Mouse (Mus musculus) limb, embryonic 15.5 days (tissue): ENCODE results near the gene Cic. TPM values are rescaled to one million over a fixed set of nuclear protein-coding genes. Genes with fewer than 3 reads are reported as not detected.

Experiments used
- ATAC-seq: fragments of 200-750 bp; cut with Nextera tagmentation; 2 replicates; pipeline ENCODE4 v1.8.0; 2017; ENCODE audit warnings: low read depth, moderate TSS enrichment; ENCODE audit not compliant: insufficient number of reproducible peaks, low FRiP score, low TSS enrichment
- H3K27ac ChIP-seq: fragments of 300-500 bp; sonication (generic); 2 replicates; pipeline ENCODE4 v1.5.1; 2015; ENCODE audit warnings: moderate library complexity, mild to moderate bottlenecking, inconsistent platforms
- H3K27me3 ChIP-seq: fragments of 300-500 bp; sonication (generic); 2 replicates; pipeline ENCODE4 v1.6.1; 2015; ENCODE audit warnings: inconsistent platforms
- H3K36me3 ChIP-seq: fragments of 300-500 bp; sonication (generic); 2 replicates; pipeline ENCODE4 v1.6.1; 2015; ENCODE audit warnings: inconsistent platforms
- H3K4me1 ChIP-seq: fragments of 300-500 bp; sonication (generic); 2 replicates; pipeline ENCODE4 v1.6.1; 2015; ENCODE audit warnings: inconsistent platforms
- H3K4me2 ChIP-seq: fragments of 300-500 bp; sonication (generic); 2 replicates; pipeline ENCODE4 v1.6.1; 2015; ENCODE audit warnings: mild to moderate bottlenecking, inconsistent platforms
- H3K4me3 ChIP-seq: fragments of 300-500 bp; sonication (generic); 2 replicates; pipeline ENCODE4 v1.5.1; 2015; ENCODE audit warnings: mild to moderate bottlenecking, inconsistent platforms
- H3K9ac ChIP-seq: fragments of 300-500 bp; sonication (generic); 2 replicates; pipeline ENCODE4 v1.6.1; 2015; ENCODE audit warnings: inconsistent platforms
- H3K9me3 ChIP-seq: fragments of 300-500 bp; sonication (generic); 2 replicates; pipeline ENCODE4 v1.6.1; 2016; ENCODE audit warnings: inconsistent platforms
- WGBS: fragments of 180-500 bp; shearing (Covaris S2); methylation state at CpG from one replicate; pipeline ENCODE4 v1.1.7; 2015; 5-methylcytosine and 5-hydroxymethylcytosine counted together
- polyA plus RNA-seq: library from polyadenylated mRNA; unstranded; fragments of >200 nt; fragmentation: Nextera tagmentation; extraction: Ambion mirVana; gene quantifications from 2 replicates; pipeline ENCODE4 v1.2.1, GENCODE M21; 2015

The Cic gene
- polyA plus RNA-seq, 1 experiment from 2014 or later: 40.3 TPM

DNA sequence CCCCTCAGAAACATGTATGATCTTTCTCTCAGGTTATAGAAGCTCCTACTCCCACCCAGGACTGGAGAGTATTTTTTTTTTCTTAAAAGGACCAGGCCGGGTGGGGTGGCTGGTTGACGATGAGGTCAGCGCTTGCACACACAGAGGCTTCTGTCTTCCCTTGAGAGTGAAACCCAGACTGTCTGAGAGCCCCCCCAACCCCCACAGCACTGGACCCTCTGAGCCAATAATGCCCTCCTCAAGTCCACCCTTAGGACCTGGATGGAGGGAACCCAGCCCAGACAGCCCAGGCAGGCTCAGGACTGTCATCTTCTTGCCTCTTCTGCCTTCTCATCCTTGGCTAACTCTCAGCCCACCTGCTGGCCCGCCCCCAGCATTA, 20.8 kb upstream of the Cic start:
- Histone ChIP-seq H3K27me3 (no peaks in the 10 kb centered on the region), H3K27ac (peak overlapping the region; percentile 99), H3K4me3 (peak overlapping the region; percentile 95), H3K9me3 (no peaks in the 10 kb centered on the region), H3K36me3 (peaks cover 38% of the 10 kb centered on the region), H3K4me1 (peaks cover 62% of the 10 kb centered on the region), H3K4me2 (peak overlapping the region; percentile 88), H3K9ac (peak overlapping the region; percentile 88; the same call in 1 of the 2 replicates)
- 37% methylated on average over 4 of the region's 4 CpGs for WGBS
- no peak for ATAC-seq

DNA sequence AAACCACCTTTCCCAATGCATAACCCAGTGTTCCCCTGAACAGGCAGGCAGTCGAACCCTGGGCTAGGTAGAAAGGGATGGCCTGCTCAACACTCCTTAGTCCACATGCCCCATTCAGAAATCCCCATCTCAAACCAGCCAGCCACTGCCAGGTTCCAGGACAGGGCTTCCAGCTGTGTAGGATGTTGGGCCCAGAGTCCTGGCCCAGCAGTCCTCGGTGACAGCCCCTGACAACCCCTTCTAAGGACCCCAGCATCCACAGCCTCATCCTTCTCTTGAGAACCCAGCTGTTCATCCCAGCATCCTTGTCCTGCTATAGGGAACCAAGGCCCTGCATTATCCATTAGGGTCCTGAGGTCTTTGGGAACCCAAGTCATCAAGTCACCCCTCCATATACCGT, 20.0 kb upstream of the Cic start:
- Histone ChIP-seq H3K4me3 (peak overlapping the region; percentile 95), H3K9ac (peak overlapping the region; percentile 88), H3K27ac (peak overlapping the region; percentile 99), H3K36me3 (peaks cover 35% of the 10 kb centered on the region), H3K4me2 (peak overlapping the region; percentile 88), H3K27me3 (no peaks in the 10 kb centered on the region), H3K4me1 (peaks cover 65% of the 10 kb centered on the region), H3K9me3 (no peaks in the 10 kb centered on the region)
- WGBS: 10% methylated on average over 3 of the region's 3 CpGs
- ATAC-seq: no peak

DNA sequence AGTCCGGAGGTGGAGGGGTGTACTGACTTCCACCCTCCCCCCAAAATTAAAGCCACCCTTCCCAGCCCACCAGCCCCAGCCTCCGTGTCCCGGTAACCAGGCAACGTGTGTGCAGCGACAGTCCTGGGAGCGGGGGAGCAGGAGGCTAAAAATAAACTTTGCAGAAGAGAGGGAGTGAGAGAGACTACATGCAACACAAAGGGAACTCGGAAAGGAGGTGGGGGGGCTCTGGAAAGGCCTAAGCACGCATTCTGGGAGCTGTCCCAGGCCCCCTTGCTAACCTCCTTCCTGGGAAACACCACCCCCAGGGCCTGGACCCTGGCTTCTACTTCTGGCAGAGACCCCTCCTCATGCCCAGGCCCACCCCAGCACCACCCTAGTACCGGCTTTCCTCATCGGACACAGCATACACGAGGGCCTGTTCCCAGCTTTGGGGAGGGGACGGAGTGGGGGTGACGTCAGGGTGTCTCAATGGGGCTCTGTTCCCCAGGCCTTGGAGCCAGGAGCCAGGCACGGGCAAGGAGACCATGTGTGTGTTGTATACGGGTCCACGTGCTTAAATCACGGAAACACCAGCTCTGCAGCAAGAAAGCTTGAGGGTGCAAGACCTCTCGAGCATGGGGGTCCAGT, 19.4 kb upstream of the Cic start:
- H3K9ac ChIP-seq: peak overlapping the region; percentile 88
- peak overlapping the region; percentile 88 for H3K4me2 ChIP-seq
- peaks cover 64% of the 10 kb centered on the region for H3K4me1 ChIP-seq
- peak overlapping the region; percentile 99 for H3K27ac ChIP-seq
- H3K9me3 ChIP-seq: no peaks in the 10 kb centered on the region
- H3K27me3 ChIP-seq: no peaks in the 10 kb centered on the region
- peak; percentile 5; the same call in 1 of the 2 replicates for ATAC-seq
- 1% methylated on average over 18 of the region's 18 CpGs for WGBS
- H3K4me3 ChIP-seq: peak overlapping the region; percentile 95
- peaks cover 28% of the 10 kb centered on the region for H3K36me3 ChIP-seq

- Histone ChIP-seq H3K4me2 (peak overlapping the region; percentile 88), H3K9me3 (no peaks in the 10 kb centered on the region), H3K4me3 (peak overlapping the region; percentile 95), H3K27ac (peak overlapping the region; percentile 99), H3K36me3 (peaks cover 21% of the 10 kb centered on the region), H3K4me1 (peaks cover 59% of the 10 kb centered on the region), H3K27me3 (no peaks in the 10 kb centered on the region), H3K9ac (peak overlapping the region; percentile 88)
- WGBS: 1% methylated on average over 22 of the region's 25 CpGs
- ATAC-seq: no peak; the same call in 1 of the 2 replicates
Observed at GRCm38 (mm10) chr7:25248846-25249313, 18.6 kb upstream of the Cic start.

DNA sequence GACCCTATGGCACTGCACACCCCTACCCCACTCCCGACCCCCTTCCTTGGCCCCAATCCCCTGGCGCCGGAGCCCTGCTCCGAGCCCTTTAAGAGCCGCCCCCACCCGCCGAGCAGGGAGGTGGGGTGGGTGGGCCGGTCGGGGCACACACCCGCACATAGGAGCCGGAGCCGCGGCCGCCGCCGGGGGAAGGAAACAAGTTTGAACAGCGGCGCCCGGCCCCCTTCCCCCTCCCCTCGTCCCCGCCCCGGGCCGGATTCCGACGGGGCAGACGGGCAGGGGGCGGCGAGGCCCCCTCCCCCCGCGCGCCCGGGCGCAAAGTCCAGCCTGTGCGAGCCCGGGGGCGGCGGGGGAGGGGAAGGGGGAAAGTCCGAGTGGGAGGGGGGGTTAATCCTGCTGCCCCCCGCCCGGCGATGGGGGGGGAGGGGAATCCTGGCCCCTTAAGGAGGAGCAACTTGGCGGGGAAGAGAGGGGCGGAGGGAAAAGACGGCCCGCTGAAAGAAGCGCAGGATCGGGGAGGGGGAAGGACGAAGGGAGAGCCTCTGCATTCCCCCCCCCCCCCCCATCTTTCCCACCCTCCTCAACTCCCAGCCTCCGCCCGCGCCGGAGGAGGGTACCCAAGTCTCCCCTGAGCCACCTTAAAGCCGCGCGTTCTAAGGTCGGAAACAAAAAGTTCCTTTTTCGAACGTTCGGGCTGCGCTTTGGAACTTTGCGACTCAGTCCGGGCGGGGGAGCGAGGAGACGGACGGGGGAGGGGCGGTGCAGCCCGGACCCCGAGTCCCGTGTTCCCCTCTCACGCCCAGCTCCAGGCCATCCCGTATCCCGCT, 18.0 kb upstream of the Cic start:
- Histone ChIP-seq H3K9me3 (no peaks in the 10 kb centered on the region), H3K27me3 (no peaks in the 10 kb centered on the region), H3K4me3 (peak overlapping the region; percentile 95), H3K36me3 (peaks cover 16% of the 10 kb centered on the region), H3K27ac (peak overlapping the region; percentile 99), H3K4me1 (peaks cover 53% of the 10 kb centered on the region), H3K9ac (peak overlapping the region; percentile 88), H3K4me2 (peak overlapping the region; percentile 88)
- WGBS: under 1% methylated on average over 41 of the region's 73 CpGs
- ATAC-seq: peak; percentile 50

DNA sequence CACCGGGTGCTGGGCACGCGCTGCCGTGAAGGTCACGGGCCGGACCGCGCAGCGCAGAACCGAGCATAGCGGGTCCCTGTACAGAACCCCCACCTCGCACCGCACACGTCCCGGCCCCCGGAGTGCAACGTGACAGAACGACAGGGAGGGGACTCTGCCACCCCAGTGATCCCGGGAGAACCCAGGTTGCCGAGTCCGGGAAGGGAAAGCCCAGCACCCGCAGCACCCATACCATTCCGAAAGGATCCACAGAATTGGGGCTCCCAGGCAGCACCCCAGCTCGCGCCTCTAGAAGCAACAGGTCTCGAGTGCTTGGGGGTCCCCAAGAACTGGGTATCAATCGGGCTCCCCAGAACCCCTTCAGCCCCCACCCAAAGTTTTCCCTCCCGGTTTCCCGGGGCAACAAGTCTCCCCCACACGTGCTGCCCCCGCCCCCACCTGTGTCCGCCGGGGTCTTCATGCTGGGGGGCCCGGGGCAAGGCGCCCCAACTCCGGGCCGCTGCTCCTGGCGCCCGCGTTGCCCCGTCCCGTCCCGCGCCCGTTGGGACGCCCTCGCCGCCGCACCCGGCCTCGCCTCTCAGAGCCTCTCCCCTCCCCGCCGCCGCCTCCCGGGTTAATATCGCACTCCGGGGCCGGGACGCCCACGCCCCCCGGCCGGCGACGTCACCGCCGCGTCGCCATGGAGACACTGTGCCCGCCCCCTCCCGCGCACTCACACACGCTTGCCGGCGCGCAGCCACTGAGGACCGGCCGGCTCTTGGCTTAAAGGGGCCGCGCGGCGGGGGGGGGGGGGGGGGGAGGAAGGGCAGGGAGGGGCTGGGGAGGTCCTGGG, 17.1 kb upstream of the Cic start, which contains the start of gene Erf:
TSS of gene Erf (minus strand) at position 621 of the 832 bp plus-strand sequence.
- H3K27me3 ChIP-seq: no peaks in the 10 kb centered on the region
- peaks cover 45% of the 10 kb centered on the region for H3K4me1 ChIP-seq
- peak within 1 kb of the TSS; percentile 99 for H3K27ac ChIP-seq
- under 1% methylated on average over 76 of the region's 81 CpGs for WGBS
- no peaks in the 10 kb centered on the region for H3K9me3 ChIP-seq
- ATAC-seq: peak; percentile 81
- peak within 1 kb of the TSS; percentile 95 for H3K4me3 ChIP-seq
- H3K4me2 ChIP-seq: peak within 1 kb of the TSS; percentile 88
- H3K9ac ChIP-seq: peak within 1 kb of the TSS; percentile 88
- H3K36me3 ChIP-seq: peaks cover 7% of the 10 kb centered on the region

DNA sequence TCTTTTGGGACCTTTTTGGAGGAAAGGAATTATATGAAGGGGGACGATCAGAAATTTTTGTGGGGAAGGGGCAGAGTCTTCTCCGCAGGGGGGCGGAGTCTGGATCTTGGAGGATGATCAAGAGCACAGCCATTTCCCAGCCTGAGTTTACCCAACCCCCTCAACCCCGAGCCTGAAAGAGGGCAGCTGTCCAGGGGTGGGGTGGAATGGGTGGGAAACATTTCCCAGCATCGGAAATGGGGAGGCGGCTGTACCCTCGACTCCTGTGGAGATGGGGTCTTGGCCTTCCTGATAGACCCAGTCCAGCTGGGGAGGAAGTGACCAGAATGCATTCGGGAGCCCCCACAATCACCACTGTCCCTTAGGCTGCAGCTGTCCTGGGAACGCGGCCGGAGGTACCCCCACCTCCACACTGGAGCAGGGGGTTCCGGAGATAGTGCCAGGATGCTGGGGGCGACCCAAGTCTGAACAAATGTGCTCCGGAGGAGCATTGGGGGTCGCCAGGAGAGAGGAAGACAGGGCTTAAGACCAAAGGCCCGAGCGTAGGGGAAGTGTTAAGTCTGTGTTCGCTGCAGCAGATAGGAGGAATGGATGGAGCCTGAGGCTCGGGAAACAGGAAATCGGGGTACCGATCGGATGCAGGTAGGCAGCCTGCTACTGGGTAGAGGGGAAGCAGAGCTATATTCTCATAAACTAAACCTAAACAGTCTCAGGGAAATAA, 16.3 kb upstream of the Cic start:
- Histone ChIP-seq H3K9ac (peak overlapping the region; percentile 48), H3K27me3 (no peaks in the 10 kb centered on the region), H3K4me3 (peak overlapping the region; percentile 95), H3K27ac (peak overlapping the region; percentile 99), H3K9me3 (no peaks in the 10 kb centered on the region), H3K4me2 (peak overlapping the region; percentile 88), H3K4me1 (peaks cover 36% of the 10 kb centered on the region), H3K36me3 (no peaks in the 10 kb centered on the region)
- peak; percentile 51 for ATAC-seq
- 2% methylated on average over 22 of the region's 22 CpGs for WGBS

DNA sequence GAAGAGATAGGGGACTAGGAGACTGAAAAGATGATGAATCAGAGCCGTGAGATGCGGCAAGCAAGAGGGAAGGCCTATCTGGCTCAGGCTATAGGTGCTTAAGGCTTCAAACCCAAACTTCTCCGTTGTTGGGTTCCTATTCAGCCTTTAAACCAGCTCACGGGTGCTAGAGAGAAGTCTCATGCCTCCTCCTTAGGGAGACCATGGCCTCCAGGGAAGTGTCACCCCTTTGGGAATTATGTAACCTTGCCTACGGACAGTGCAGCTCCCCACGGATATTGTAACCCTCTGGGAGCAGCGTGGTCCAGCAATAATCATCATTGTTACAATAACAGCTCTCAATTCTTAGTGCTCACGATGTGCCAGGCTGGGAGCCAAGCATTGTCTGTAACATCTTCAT, 15.7 kb upstream of the Cic start:
- no peak for ATAC-seq
- Histone ChIP-seq H3K9me3 (no peaks in the 10 kb centered on the region), H3K4me3 (peak overlapping the region; percentile 95), H3K27me3 (no peaks in the 10 kb centered on the region), H3K27ac (peak overlapping the region; percentile 99), H3K4me1 (peaks cover 30% of the 10 kb centered on the region), H3K36me3 (no peaks in the 10 kb centered on the region), H3K4me2 (peak overlapping the region; percentile 88), H3K9ac (peak overlapping the region; percentile 48; the same call in 1 of the 2 replicates)
- 20% methylated on average over 8 of the region's 8 CpGs for WGBS

- 91% methylated on average over 1 of the region's 1 CpGs for whole genome bisulfite sequencing
- no peak for ATAC-seq
- H3K4me3 ChIP-seq: no peak overlapping the region
- no peaks in the 10 kb centered on the region for H3K9me3 ChIP-seq
- H3K9ac ChIP-seq: no peak overlapping the region
- H3K4me1 ChIP-seq: peaks cover 1% of the 10 kb centered on the region
- no peaks in the 10 kb centered on the region for H3K36me3 ChIP-seq
- no peak overlapping the region for H3K4me2 ChIP-seq
- no peak overlapping the region for H3K27ac ChIP-seq
- no peaks in the 10 kb centered on the region for H3K27me3 ChIP-seq
Observed at GRCm38 (mm10) chr7:25261896-25262295, 5.6 kb upstream of the Cic start.

GRCm38 (mm10) chr7:25263968-25264870, 3.3 kb upstream of the Cic start:
- H3K9ac ChIP-seq: no peak overlapping the region
- H3K27me3 ChIP-seq: no peaks in the 10 kb centered on the region
- no peaks in the 10 kb centered on the region for H3K9me3 ChIP-seq
- no peaks in the 10 kb centered on the region for H3K36me3 ChIP-seq
- ATAC-seq: no peak
- peaks cover 11% of the 10 kb centered on the region for H3K4me1 ChIP-seq
- 41% methylated on average over 17 of the region's 17 CpGs for WGBS
- H3K4me2 ChIP-seq: no peak overlapping the region
- no peak overlapping the region for H3K4me3 ChIP-seq
- H3K27ac ChIP-seq: no peak overlapping the region
